Mouse (Mus musculus) liver (tissue): ENCODE measurements around the gene Sycn.

Experiments used
- DNase-seq: peaks from one replicate; pipeline ENCODE4 v3.0.0-alpha.2; 2020; ENCODE audit warnings: mixed read lengths

Gene Sycn

DNA sequence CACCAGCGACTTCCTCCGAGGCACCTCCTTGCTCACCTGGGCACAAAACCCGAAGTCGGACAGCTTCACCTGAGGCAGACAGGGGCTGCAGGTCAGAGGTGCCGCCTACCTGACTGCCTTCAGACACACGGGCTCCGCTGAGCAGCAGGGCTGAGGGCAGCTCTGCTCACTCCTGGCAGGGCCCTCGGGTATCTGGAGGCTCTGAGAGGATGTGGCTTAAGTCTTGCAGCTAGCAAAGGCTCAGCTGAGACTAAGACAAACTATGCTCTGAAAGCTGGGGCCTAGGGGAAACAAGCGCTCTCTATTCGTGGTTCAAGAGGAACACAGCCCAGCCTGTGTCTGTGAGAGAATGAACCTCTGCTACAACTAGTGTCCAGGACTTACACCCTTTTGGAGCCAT is 20.2 kb downstream of the Sycn start:
- no peak for DNase-seq

DNA sequence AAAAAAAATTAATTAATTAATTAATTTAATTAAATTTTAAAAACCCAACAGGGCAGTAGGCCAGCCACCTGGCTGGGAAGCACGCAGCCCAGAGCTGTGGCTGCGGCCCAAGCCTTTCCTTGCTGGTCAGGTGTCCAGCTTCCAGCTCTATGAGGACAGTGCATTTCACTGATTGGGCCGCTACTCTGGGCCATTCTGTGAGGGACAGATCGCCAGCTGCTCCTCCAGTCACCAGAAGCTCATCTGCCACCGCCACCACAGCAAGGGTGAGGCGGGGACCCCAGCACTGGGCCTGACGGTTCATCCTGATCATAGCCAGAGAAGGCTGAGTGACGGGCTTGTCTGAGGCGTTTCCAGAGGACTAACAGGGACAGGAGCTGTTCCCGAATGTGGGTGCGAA is 21.3 kb downstream of the Sycn start:
- no peak for DNase-seq

DNA sequence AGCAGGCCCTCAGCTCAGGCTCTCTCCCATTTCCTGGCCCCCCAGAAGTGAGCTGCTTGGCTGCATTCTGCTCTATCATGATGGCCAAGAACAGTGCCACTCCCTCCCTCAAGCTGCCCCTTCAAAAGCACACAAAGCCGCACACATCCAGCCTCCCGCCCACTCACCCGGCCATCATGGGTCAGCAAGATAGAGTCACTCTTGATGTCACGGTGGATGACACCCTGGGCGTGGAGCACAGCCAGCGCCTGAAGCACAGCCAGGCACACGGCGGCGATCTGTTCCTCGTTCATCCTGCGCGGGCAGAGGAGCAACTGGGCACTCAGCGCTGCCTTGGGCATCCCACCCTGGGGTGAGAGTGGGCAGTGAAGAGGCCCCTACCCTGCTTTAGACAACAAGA is 21.7 kb downstream of the Sycn start:
- DNase-seq: no peak

DNA sequence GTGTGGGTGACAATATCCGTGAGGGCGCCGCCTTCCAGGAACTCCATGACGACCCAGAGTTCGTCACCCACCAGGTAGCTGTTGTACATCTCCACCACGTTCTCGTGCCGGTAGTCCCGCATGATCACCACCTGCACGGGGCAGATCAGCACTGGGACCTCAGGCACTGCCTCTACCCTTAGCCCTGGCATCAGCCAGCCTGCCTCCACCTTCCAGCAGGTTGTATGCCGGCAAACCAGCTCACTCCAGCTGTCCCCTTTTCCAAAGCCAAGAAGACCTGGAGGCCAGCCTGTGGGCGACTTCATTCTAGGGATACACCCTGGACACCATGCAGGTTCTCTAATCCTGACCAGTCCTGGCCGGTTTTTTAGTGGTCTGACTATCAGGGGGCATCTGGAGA is 22.3 kb downstream of the Sycn start:
- DNase-seq: no peak

DNA sequence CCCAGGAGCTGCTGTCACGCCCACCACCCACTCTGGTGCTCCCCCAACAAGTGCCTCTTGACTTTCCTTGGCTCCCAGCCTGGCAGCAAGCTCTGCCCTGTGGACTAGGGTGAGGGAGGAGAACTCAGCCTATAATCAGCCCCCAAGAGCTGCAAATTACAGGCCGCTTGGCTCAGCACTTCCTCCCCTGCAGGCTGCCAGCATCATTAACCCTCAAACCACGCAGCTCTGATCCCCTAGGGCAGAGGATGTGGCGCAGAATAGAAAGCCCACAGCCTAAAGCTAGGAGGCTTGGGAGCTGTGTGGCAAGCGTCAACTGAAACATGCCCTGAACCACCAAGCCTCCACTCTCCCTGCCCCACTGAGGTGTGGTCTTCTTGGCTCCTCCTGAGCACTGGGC is 24.7 kb downstream of the Sycn start:
- DNase-seq: no peak

DNA sequence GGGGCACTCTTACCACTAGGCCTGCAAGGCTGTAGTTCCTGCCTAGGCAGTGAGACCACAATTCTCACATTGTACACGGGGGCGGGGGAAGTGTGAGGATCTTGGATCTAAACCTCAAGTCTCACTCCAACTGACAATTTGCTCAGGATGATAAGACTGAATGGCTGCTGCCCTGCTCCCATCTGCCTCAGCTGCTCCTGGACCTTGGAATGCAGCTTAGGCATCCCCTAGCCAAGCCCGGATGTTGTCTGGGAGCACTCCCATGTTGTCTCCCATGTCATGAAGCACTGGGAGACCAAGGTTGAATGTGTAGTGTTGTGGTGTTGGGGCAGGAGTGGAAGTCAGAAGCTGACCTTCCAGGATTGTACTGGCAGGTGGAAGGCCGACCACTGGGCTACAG is 26.9 kb downstream of the Sycn start:
- no peak for DNase-seq

DNA sequence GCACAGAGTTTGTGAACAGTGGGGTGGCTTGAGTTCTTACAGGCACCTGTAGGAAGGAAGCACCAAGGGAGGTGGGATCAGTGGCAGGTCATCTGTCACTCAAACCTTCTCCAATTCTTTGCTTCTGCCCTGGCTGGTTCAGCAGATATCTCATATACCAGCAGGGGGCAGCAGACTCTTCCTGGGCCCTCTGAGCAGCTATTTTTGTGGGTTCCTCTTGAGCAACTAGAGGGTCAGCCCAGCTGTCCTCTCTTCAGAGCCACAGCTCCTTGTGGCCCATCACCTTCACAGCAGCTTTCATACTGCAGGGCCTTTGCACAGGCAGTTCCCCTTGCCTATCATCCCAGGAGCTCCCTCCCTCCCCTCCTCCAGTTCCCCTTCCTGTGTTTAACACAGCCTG is 27.6 kb downstream of the Sycn start:
- peak; percentile 69 for DNase-seq

DNA sequence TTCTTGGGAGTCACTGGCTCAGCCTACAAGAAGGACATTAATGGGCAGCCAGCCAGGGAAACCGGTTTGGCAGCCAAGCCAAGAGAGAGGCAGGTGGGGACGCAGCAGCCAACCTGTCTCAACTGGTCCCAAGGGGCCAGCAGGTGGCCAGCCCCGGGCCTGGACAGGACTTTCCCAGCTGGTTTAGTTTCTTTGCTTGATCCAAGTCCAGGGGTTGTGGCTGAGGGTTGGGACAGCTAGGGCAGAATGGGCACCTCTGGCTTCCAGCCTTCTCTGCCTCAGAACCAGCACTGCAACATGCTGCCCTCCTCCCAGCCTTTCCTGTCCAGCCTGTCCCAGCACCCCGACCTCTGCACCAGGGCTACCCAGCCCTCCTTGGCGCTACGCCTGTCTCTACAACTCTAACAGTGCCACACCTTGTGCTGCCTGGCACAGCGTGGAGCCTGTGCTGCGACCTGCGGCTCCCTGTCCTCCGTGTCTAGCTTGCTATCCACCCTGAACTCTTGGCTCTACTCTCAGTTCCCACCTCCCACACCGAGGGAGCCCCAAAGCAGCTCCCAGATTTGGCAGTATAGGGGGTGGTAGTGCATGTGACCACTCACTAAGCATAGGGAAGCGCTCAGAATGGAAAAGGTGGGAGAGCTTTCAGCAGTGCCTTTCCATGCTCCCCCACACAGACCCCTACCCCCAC is 29.8 kb downstream of the Sycn start:
- no peak for DNase-seq

DNA sequence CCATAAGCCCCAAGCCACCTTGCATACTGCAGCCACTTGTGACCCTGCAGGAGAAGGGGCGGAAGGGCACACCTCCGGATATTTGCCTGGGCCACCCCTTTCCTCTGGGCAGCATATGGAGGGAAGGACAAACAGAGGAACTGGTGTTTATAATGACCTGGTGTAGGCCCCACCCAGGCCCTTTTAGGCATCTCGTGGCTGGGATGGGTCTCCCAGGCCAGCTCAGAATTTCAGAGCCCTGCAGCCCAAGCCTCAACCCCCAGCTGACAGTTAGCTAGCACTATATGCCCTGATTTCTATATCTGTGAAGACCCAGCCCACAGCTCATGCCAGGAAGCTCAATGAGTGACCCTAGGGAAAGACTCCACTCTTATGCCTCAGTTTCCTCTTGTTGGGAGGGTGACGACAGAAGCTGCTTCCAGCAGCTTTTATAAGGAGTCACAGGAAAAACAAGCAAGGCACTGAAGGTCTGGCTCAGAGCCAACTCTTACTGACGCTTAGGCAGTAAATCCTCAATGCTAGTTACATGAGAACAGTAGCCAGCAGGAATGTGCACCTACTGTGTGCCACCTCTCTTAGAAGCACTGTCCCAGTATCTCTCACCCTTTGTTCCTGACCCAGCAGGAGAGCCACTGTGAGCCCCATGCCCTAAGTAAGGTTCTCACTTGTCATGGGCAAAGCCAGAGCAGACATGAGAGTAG is 30.4 kb downstream of the Sycn start:
- DNase-seq: no peak

DNA sequence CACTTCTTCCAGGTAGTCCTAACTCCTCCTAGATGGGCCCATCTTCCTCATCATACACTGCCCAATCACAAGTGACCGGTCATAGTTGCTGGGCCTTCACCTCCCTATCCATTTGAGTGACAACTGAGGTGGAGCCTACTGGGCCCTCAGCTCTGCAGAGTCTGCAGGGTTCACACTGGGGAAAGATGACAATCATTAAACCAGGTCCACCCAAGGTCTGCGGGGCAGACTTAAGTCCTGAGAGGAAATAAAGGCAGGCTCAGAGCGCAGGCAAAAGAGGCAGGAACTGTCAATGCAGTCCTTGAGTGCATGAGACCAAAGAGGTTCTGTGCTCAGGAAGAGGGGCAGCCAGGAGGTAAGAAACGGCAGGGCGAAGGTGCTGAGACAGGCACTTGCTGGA is 32.0 kb downstream of the Sycn start:
- no peak for DNase-seq

DNA sequence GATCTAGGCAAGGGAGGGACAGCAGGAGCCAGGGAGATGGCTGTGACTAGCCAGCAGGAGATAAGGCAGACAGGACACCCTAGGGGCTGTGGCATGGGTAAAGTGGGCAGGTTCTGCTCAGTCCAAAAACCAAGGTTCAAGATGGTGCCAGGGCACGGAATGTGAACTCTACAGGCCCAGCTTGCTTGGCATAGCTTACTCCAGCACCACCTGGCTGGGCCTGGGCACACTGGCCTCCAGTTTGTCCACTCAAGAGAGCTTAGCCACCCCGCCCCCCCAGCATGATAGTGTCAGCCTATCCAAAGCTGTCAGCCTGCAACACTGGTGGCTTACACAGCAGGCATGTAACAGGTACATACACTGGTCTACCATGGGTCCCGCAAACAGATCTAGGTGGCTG is 32.6 kb downstream of the Sycn start:
- DNase-seq: no peak

DNA sequence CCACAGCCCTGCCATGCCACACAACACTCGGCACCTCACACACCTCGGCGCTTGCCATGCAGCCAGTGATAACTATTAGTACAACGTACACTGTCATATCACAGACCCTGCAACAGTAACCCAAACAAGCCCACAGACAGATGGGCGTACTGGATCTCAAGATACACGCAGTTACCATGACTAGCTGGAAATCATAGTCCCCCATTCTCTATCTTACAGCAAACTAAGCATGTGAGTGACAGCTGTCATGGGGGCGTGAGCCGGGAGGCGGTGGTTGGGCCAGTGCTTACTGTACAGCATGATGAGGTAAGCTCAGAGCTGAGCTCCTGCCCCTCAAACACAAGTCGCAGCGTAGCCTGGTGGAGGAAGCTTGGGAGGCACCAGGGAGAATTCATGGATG is 34.9 kb downstream of the Sycn start:
- no peak for DNase-seq

DNA sequence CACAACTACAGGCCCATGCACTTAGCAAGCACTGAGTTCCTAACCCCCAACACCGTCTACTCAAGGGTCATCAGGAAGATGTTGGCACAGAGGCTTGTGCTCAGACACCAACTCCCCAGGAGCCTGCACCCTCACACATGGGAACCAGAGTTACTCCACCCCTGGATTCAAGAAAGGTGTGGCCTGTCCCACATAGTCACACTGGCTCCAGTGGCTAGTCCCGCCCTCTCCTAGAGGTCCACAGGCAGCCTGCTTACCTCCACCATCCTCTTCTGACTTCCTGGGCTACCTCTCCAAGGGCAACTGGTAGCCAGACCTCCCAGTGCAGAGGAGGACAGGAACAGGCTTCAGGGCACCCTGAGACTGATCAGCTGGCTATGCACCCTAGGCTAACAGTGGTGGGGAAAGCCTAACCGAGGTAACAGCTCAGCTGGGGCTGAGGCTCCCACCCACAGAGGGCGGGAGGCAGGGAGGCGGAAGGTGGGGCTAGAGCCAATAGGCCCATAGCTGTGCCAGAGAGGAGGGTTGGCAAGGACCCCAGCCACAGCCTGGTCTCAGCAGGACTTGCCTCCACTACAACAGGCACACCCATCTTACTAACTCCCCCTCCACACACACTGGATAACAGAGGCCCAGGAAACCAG is 35.7 kb downstream of the Sycn start:
- DNase-seq: peak; percentile 73

DNA sequence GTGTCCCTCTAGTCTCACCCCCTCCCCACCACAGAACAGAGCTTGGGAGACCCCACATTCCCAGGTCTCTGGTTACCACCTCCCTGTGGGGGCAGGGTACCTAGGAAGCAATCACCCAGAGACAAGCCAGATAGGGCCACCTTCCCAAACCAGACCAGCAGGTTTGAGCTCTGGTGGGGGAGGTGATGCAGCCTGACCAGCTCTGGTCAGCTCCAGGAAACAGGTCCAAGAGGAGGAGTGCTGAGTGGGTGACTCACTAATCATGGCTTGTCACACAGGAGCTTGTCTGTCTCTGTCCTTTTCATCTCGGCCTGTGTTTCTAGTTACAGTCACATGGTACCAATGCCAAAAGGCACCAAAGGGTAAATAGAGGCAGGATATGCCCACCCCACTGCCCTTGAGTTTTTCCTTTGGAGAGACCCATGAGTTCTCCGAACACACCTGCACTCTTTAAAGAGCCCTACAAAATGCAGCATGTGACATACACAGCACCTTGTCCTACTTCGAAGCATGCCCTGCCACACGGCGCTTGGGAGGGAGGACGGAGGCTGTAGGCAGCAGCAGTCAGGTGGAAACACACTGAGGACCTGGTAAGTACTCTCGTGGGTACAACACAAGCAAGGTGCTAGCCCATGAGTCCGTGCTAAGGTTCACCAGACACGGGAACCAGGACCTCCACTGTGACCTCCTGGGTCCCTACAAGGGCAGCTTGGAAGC is 37.3 kb downstream of the Sycn start:
- no peak for DNase-seq

DNA sequence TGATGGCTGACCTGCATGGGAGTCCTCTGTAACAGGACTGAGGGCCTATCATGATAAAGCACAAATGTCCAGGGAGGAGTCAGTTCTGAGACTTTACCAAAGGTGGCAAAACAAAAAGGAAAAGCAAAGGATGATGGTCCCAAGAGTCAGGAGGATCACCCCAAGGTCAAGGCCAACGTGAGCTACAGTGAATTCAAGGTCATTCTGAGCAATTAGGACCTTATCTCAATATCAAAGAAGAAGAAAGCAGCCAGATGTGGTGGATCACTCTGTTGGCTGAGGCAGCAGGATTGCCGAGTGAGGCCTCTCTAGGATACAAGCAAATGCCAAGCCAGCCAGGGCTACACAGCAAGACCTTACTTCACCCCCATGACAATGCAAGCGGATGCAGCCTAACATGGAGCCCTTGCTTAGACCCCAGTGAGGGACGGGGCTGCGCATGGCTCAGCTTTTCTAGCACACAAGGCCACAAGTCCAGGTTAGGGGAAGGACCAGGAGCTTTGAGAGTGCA is 37.9 kb downstream of the Sycn start:
- no peak for DNase-seq

DNA sequence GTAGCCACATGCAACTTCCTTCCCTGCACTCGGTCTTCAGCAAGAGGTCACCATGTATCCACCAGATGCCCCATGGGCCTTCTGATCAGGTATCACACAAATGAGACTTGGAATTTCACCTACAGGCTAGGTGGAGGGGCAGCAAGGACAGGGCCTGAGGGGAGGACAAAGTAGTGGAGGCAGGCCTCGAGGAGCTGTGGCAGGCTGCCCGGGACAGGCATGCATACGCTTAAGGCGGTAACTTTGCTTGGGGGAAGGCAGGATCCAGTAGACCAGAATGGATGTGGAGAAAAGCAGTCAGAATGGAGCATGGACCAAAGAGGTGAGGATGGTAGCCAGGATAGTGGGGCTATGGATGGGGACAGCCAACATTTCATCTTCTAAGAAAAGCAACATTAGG is 39.1 kb downstream of the Sycn start:
- DNase-seq: no peak

DNA sequence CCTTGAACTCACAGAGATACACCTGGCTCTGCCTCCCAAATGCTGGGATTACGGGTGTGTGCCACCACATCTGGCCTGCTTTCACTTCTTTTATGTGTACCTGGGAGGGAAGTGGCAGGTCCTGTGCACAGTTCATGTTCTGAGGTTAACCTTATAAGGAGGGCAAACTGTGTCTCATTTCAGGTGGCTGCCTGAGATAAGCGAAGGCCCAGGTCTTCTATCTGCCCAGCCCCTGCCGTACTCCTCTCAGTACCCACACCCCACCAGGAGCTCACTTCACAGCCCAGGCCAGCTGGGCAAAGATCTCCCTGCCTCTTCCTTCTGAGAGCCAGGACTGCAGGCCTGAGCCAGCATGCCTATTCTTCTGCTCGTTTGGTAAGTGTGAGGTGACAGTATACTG is 41.0 kb downstream of the Sycn start:
- DNase-seq: peak; percentile 87

DNA sequence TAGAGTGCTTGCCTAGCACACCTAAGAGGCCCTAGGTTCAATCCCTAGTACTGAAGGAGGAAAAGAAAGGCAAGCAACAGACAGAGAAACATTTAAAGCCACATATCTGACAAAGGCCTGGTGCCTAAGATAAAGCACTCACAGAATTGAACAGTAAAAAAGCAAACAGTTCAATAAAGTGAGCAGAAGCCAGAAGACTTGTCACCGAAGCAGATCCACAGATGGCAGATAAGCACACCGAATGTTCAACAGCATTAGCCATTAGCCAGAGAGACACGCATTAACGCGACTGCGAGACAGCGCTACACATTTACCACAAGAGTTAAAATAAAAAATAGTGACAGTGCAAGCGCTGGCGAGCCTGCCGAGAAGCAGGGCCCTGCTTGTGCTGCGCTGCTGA is 42.2 kb downstream of the Sycn start:
- peak; percentile 39 for DNase-seq

DNA sequence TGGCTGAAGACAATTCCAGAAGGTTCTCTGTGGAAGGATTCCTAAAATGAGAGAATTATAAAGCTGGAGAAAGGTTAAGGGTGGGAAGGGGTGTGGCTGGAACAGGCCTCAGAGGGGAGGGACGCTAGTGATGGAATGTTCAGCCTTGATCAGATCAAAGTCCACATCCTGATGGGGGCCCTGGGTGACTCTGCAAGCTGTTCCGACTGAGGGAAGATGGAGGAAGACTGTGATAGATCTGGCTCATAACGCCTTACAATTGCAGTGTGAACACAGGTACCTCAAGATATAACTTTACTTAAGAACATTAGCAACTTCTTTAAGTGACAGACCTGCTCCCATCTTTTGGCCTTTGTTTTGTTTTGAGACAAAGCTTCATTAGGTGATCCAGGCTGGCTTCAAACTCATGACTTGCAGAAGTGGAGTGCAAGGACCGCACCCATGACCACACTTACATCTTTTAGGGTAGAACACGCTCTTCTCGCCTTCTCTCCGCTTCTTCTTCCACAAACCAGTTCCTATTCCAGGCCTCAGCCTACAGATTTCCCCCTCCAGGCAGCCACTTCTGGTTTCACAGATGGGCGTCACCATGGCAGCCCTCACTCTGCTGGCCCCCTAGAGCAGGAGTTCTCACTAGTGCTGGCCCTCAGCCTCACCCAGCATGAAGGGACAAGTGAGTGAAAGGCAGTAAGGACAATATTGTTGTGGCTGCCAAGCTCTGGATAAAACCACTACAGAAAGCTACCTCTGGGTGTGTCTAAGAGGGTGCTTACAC is 43.1 kb downstream of the Sycn start:
- DNase-seq: peak; percentile 81

DNA sequence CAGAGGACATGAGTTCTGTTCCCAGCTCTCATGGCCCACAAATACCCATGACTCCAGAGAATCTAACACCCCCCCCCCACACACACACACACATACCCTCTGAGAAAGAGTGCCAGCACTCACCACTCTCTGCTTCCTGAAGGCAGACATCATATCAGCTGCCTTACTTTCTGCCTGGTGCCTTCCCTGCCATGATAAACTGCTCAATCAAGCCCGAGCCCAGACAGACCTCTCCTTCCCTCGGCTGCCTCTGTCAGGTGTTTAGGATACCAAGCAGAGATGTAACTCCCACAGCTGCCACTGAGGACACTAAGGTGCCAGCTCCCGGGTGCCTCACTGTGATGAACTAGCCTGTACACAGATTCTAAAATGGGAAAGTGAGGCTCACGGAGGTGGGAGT is 43.8 kb downstream of the Sycn start:
- peak; percentile 70 for DNase-seq

DNA sequence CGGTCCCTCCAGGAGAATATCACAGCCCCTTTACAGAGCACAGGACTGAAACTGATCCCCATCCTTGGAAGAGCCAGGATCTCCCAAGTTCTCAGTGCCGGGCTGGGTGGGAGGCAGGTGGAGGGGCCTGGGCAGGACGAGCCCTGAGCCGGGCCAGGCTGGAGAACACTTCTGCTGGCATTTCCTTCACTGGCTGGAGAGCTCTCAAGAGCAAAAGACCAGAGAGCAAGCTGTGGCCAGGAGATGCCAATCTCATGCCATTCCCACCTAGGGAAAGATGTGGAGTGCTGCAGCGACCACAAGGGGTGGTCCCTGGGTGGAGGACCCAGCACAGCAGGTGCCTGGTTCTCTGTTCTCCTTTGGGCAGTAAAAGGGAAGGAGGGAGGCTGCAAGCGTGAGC is 44.3 kb downstream of the Sycn start:
- DNase-seq: no peak

DNA sequence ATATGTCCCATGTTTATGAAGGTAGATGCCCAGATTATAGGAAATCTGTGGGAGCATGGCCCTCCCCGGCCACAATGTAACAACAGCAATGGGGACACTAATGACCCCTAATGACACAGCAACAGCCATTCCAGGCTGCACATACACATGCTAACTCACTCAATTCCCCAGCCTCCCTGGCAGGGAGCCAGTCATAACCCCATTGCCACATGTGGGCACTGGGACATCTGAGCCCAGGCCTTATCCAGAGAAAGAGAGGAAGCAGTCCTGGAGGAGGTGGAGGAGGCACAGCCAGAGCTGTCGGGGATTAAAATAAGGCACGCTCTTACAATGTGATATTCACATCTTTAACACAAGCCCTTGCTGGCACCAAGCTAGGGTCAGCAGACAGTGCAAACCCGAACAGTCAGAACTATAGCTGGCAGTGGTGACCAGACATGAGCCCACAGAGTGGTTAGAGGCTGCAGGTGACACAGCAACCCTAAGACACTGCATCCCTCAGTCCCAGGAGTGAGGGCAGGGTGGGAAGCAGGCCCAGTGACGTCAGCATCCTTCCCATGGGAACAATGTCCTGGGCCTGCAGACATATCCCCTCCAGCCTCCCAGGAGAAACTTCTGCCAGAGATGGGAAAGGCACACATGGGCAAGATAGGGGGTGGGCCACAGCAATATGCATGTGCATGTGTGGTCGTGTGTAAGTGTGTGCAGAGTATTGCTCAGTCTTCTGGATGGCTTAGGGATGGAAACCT is 46.2 kb downstream of the Sycn start:
- no peak for DNase-seq
